Mouse (Mus musculus) monocyte, adult 2 months (primary cell): Measurements from ENCODE around the gene Lrmda.

Experiments used
- DNase-seq, 2 experiments: peaks; one replicate each; pipeline ENCODE4 v3.0.0; 2022; ENCODE audit warnings: low spot score in 2 of 2, low read depth in 1 of 2

Lrmda gene

DNA sequence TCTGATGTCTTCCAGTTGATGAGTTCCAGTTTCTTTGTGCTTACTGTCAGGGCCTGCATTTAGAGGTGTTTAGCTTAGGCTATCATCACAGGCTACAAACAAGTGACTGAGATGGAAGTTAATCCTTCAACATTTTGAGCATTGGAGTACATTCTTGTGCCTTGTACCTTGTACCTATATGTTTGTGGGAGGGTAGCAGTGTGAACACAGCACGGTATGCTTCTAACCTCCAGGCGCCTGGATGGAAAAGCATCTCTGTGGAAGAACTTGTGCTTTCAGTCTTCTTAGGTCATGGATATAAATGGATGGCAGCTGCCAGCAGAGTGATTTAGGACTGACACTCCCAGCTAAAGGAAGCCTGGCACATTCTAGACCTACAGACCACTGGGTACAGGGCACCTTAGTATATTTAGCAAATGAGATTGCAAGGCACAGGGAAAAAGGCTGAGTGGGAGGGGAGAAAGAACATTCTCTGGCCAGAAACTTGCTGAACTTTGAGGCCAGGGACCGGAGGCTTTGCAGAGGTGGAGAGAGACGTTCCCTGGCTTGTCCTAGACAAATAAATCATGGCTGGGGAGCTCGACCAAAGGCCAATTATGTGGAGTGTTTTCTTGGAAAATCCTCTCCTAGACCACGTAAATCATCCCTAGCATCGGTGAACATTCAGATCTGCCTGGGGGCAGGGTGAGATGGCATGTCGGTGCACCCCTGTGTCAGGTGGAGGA, 607.8 kb downstream of the Lrmda start:
- no peak for DNase-seq

DNA sequence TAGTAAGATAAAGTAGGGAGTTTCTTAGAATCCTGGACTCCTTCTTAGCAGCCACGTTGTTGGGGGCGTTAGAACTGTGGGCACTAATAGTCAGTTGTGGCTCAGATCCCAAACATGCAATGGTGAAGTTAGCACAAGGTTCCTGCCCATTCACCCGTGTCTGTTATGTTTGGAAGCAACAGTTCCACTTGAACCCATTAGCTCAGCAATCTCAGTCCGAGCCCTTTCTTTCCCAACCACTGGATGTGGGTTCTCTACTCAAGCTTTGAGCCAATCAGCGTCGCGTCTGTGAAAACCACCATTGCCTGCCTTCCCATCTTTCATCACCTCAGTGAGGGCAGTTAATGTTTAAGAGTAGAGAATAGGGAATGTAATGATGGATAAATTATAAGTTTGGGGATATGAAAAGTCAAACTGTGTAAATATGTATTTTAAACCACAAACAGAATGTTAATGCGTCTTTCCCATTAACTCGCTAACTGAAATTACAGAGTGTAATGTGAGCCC, 610.9 kb downstream of the Lrmda start:
- DNase-seq = no peak

DNA sequence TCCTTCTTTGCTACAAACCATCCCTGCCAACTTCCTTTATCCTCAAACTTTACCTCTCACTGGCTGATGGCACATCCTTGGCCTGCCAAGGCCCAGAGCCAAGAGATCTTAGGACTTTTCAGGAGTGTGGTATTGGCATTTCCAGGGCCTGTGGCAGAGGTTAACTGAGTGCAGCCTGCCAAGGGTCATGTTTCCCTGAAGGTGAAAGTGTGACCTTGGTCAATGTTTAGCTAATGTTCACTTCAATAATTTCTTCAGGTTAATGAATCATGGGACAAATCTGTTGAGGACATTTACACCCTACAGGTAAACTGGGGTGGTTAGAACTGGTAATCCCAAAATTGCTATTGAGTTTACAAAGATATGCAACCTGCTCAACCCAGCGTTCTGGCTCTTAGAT, 614.1 kb downstream of the Lrmda start:
- DNase-seq = no peak

DNA sequence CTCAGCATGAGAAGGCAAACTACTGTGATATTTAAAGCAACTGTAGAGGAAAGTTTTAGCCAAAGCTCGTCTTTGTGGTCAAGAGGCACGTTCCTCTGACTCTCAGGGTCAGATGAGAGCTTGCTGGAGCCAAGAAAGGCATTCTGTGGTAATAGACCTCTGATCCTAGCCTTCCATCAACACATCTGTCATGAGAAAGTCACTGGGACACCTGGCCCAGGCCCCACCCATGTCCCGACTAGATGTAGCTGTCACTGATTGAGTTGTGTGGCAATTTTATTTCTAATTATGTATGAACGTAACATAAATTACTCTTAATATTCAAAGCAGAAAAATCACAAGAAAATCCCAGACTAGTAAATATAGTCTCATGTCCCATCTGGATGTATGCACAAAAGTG, 624.0 kb downstream of the Lrmda start:
- no peak for DNase-seq

DNA sequence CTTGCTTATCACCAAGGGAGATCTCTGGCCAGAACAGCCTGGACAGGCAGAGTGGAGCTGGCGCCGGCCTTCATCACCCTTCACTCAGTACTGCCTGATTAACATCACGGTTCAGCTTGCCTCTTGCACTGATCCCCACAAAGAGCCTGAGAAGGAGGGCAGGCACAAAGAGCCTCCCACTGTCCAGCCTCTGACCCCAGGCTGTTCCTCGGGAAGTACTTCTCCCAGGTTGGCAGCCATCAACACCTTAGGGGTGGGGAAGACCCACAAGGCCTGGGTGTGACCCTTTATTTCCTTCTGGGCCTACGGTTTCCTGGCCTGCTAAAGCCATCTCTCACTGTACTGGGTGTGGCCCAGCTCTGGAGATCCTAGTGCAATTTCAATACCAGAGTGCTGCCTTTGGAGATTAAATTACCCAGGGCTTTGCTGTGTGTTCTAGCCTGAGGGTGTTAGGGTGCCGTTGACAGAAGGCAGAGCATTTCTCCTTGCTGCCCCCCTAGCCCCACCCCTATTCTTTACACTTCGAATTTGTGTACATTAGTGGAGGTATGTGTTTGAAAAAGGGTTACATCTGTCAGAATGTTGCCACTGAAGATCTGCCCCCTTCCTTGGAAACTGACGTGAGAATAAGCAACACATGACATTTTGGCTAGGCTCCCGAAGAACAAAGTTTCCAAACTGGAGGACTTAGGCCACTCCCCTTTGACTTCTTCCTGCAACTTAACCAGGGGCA, 628.5 kb downstream of the Lrmda start:
- DNase-seq = no peak

DNA sequence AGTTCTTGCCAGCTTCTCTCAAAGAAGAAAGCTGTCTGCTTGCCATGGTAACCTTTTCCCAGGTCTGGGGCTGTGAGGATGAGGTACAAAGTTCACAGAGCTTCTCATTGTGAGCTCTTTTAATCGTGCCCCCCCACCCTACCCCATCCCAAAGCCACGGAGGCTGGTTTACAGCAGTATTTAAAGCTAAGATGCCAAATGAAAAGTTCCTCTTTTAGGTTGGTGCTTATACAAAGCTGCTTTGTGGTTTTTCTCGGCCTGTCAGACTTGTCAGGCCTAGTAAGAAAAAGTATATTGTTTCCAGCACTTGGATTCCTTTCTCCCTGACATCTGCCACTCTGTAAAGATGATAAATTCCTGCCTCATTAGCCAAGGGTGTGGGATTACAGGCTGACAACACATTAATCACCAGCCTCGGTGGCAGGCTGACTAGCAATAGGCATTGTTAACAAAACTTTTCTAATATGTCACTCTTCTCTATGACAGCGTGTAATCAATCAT, 629.9 kb downstream of the Lrmda start:
- DNase-seq = no peak

DNA sequence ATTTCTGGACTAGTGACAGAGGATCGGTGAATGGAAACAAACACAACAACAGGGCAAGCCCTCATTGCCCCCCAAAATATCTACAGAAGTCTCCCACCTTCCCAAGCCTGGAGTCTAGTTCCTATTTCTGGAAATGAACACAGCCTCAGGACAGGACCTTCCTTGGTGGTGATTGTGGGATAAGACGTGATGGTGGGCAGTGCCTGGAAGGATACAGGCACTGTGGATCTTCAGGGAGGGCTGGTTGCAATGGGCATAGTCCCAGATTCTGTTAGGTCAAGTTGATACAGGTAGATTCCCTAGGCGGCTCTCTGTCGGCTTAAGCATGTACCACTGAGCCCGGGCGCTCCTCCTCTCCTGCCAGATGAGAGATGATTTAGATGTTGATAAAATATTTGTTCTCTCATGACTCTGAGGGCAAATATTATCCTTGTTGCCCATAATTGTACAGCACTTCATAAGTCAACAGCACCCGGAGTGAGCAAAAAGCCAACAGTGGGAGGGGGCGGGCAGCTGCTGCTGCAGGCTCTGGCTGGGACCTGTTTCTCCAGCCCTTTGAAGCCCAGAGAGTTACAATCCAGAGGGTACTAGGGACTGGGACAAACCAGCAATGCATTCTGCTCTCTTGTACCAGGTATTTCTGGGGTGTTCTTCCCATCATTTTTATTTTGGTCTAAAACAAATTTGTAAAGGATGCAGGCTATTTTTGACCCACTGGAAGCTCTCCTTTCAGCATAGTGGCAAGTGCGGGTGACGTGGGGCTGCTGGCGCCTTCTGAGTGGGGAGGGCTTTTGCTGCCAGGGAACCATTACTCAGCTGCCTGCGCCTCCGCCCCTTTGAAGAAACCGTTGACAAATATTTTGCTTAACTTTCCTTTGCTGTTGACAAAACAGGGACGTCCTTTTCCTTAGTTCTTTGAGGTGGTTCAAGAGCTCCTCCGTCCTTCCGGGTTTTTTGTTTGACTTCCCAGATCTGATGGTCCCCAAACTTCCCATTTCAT, 630.8 kb downstream of the Lrmda start:
- no peak for DNase-seq

DNA sequence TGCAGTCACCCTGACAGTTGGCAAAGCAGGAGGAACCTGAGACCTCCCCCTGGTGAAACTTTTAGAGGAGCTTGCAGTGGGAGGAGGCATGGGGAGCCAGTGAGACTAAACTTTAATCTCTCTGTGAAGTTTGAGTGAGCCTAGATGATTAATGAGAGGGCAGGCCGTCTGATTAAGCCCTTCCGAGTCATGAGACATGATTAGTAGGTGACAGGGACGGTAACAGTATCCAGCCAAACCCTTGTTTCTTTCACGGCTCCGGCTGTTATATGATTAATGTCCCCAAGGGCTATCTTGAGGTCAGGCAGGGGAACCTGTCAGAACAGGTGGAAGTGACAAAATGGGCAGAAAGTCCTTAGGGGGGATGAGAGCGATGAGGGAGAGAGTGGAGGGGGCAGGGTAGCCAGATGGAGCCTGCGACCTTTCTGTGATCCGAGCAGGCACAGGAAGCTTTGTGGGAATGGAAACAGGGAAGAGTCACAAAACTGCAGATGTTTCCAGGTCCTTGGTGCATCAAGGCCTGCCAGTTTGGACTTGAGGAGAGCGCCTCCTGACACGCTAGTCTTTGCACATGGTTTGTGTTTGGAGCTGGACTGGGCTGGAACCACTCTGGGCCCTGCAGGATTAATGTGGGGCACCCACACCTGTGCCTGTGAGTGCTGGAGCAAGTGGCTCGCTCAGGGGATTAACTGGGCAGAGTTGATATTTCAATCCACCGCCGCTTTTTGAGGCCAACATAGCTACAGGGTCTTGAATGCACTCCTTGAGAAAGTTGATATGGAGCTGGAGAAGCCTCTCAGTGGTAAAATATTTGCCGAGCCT, 631.8 kb downstream of the Lrmda start:
- DNase-seq = no peak

DNA sequence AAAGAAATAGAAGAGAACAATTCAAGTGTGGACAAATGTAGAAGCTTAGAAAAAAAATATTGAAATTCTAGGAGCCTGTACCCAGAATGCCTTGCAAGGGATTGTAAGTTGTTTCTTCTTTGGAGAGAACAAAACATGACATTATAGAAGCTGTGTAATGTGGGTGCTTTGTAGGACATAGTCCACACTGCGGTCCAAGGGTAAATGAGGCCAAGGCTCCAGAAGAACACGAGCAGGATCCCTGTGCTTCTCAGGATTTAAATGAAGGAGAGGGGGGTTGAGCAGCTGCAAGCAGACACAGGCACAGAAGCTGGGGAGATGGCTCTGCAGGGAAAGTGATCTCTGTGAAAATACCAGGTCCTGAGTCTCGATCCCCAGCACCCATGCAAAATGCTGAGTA, 643.0 kb downstream of the Lrmda start:
- DNase-seq = no peak

DNA sequence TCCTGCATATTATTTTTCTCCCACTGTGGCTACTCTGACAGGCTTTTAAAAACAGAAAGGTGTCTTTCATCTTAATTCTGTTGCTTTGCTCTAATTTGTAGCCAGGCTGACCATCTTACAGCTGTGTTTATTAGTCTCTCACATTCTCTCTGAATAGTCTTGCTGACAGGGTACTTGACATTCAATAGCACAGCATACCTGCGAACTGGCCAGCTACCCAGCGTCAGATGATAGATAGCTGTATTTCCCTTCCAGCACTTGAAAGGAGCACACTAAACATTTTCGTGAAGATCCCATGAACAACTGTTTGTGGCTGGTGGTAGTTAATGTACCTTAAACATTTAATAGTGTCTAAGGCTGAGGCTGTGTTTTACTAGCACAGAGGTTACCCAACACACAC, 646.9 kb downstream of the Lrmda start:
- no peak for DNase-seq

DNA sequence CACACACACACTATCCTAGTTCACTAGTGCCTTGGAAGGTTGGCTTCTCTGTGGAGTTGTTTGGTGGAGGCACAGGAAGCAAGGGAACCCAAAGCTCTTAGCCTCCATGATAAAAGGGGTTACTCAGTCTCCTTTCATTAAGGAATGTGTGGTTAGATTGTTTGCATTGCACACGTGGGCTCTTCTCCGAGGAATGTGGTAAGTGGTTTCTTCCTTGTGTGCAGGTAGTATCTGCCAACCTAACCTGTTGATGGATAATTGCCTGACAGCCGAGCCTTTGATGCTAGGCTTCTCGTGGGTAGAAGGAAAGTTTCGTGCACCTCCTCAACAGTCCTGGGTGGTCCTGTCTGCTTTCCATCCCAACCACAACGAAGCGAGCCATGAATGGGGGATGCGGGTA, 648.8 kb downstream of the Lrmda start:
- DNase-seq = no peak

DNA sequence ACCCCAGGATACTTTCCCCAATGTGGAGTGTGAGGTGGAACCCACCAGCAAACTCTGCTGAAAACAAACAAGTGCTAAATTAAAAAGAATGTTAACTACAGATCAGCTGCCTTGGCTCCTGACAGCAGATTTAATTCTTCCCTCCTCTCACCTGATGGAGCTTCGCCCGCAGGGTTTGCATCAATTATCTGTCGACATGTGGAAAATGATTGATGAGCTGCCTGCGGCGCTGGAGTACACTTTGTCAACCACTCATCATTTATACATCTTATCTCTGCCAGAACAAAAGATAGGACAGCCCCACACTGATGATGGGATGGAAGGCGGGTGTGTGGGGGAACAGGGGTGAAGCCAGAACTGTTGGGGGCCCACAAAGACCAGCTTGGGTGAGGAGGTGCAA, 649.2 kb downstream of the Lrmda start:
- no peak for DNase-seq

DNA sequence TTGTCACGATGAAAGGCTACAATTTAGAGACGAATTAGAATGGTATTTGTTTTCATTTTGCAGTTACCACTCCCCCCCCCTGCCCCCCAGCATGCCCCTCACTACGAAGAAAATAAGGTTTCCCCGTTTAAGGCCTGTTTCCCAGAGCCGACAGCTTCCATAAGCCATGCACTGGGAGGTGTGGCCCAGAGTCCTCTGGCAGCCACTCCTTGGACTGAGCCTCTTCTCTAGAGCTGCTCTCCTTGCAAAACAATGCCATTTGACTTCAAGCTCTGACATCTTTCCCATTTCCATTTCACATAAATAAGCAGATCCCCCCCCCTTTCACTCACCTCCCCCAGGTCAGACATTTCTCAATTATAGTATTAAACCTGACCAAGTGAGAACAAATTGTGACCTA, 654.1 kb downstream of the Lrmda start:
- no peak for DNase-seq

DNA sequence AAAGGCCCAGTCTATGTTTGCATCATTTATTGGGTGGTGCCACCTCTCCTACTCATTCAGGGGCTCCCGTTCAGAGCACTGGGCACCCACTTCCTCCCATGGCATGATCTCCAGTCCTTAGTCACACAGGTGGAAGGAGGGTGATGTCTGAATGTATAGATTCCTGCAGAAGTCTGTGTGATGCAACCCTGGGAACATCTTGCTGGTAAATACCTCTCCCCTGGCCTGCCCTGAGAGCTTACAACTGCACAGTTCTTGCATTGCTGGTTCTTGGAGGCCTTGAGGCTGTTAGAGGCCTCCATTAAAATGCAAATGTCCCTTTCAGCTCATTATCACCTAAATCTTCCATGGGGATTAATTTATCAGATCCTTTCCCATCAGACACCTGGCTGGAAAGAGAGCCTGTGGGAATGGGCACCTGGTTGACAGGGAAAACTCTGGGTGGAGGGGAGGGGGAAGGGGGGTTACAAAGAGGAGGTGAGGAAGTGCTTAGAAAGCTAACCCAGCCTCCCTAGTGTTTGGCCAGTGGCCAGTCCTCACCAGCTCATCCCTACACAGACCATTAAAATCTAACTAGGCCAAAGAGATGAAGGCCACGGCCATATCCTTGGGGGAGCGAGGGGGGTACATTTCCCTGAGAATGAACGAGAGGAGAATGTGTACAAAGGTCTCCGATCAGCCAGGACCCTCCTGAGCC, 659.6 kb downstream of the Lrmda start:
- no peak for DNase-seq

DNA sequence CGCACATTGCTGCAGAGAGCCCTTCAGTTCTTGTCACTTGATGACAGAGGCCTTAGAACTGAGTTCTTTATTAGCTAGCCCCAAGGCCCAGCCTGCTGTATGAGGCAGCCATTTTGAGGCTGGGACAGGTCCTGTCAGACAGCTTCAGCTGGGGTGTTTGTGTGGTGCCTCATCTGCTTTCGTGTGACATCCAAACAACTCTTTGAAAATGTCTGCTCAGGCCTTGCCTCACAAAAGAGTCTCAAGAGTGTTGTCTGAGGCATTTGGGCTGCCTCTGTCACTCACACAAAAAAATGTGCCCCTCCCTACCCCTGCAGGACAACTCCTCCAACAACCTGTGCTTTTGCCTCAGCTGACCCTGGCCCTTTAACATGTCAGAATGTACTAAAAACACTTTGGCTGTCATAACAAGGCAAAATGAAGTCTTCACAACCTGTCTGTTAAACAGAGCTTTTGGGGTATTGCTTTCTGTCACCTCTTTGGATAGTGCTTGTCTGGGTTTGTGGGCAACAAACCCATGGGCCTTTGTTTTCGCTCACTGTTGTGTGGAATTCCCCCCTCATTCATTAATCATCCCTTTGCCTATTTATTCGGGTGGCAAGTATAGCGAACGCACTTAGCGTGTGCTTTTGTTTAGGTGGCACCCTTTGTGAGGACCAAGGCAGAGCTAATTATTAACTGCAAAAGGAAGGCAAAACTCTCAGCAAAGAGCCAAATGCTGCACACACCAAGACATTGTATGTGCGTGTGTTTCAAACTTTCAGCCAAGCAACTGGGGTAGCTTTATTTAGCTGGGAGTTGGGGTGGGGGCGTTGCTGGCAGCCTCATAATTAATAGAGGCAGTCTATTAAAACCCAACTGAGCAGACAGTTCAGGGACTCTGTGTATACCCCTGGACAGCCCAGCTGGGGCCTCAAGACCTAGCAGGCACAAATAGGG, 660.5 kb downstream of the Lrmda start:
- DNase-seq = no peak

DNA sequence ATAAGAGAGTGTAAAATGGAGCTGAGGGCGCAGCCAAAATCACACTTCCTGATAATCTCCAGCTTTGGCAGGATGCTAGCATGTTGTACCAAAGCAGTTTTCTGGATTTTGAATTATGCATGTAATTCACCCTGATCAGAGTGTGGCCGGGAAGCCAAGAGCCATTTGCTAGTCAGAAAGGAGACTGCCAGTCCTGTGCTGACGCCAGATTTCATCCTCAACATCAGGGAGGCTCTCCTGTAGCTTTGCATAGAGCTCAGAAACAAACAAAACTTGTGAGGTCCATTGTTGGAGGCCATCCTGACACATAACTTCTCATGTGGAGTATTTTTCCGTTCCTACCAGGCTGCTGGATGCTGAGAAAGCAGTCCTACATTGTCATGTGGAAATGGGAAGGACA, 667.4 kb downstream of the Lrmda start:
- no peak for DNase-seq

DNA sequence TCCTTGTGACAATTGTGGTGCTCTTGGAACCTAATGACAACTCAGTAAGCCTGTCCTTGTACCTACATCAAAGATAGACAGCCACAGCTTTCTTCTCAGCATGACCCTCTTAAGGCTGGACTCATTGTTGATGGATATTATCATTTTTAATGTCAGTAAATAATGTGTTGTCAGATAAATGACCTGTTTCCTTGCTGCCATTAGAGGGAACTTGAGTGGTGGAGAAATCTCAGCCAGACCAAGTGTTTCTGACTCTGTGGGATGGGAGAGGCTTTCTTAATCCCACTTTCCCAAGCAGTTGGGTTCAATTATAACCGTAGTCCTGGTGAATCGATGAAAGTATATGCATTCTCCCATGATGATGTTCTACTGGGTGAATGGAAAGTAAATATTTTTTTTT, 668.9 kb downstream of the Lrmda start:
- no peak for DNase-seq

DNA sequence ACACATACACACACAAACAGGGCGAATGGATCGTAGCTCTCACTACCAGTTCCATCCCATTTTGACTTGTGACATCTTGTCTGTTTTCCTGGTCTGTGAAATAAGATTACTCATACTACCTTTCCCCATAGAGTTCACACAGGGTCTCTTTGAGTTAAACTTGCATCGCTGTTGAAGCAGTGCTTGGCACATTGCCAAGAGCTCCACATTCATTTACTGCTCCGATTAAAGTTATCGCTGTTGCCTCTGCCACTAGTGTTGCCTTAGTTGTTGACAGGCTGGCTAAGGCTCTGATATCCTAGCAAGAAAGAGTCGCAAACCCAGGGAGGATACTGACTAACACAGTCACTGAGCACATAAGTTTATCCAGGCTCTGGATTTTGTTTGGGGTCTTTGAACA, 675.9 kb downstream of the Lrmda start:
- DNase-seq = no peak

DNA sequence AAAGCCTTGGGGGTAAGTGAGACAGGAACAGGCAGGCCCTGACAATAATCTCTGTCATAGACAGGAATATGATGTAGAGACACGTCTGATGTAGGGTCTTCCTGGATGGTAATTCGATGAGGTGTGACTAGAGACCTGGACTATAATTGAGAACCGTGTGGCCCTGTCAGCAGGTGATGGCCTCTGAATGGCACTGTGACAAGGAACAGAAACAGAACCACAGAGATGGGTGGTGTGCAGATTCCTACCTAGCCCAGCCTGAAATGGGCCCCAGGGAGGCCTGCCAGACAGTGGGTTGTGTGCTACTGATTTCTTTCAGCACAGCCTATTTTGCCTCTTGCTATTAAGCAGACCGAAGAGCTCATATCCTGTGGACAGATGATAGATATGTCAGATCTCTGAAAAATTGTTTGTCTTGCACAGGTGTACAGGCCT, 676.4 kb downstream of the Lrmda start:
- no peak for DNase-seq
